Comparison of ENCODE assay signal across 11 mouse cellular contexts in genomic region chr9:72196626-72197330, GRCm38 (mm10).
A peak's percentile ranks its signal among the peaks of the same experiment; 100 is the strongest.
DNase-seq lines count a peak whose midpoint lies in the region; ATAC-seq and TF ChIP-seq lines count a peak whose summit lies in the region.
"Had no signal": no experiment of that assay in that cellular context is flagged by ENCODE, and none has a peak within 500 bp of the region (broad histone marks: within the 10 kb centered on the region; RNA-seq: fewer than 3 reads in every experiment).

No protein-coding gene starts in this region.

- intact Hi-C loops in left cerebral cortex, adult 2 months (cut with DNase I): loop anchor here (2.0 to 10.0 kb wide), 3 partner anchors 42 to 162 kb away; partner anchors contain the start of gene Zfp280d
- intact Hi-C loops in left cerebral cortex, postnatal 10 days (cut with DNase I): loop anchor here (10.0 kb wide), 1 partner anchor 552 kb away; no protein-coding TSS in a partner anchor

- no peak for TF ChIP-seq CTCF in left cerebral cortex, adult 2 months (IDR thresholded peaks at IDR 0.05)

- H3K27ac ChIP-seq in left cerebral cortex, adult 2 months: peak overlapping the region; percentile 50
- H3K27ac ChIP-seq: heart, embryonic 13.5 days; limb, embryonic 12.5 days; neural tube, embryonic 13.5 days had no signal

- no peak for ATAC-seq in inflammation-experienced regulatory T-cells, adult 6 months
- no peak for ATAC-seq in activated CD4-positive, CD25-positive, alpha-beta regulatory T cell, adult 4 months

- no peak overlapping the region for H3K4me3 ChIP-seq in left cerebral cortex, adult 2 months
- H3K4me3 ChIP-seq: heart, embryonic 13.5 days; limb, embryonic 12.5 days; neural tube, embryonic 13.5 days had no signal

- DNase-seq in adrenal gland, adult 2 months: peak; percentile 40
- DNase-seq in adrenal gland, adult 18-20 months (ENCODE audit: low spot score in 2 of 2): no peak
- no peak for DNase-seq in left cerebral cortex, adult 2 months (ENCODE audit: extremely low spot score in 1 of 2, low spot score in 2 of 2)
- DNase-seq in left cerebral cortex, adult 11 months (ENCODE audit: low spot score): no peak
- DNase-seq in gastrocnemius, postnatal 10 days: peak; percentile 31
- DNase-seq in left cerebral cortex, postnatal 10 days (ENCODE audit: extremely low spot score in 1 of 2, low spot score in 2 of 2): peak; percentile 30 to 42

Comparison
In these comparisons a context has a peak if more than half of its experiments do, and no peak if none do; other contexts are left out.
1. DNase-seq: peak in adrenal gland, adult 2 months (single experiment), gastrocnemius, postnatal 10 days (single experiment) and left cerebral cortex, postnatal 10 days (2 of 2); none in adrenal gland, adult 18-20 months (0 of 2), left cerebral cortex, adult 2 months (0 of 2) and left cerebral cortex, adult 11 months (single experiment).